Mouse (Mus musculus) brain, embryonic 14.5 days (tissue): Measurements from ENCODE around the gene Cox18.

Experiments
- CTCF ChIP-seq: fragments of 200-500 bp; IDR thresholded peaks from 2 replicates; pipeline ENCODE4 v1.5.1; 2012; ENCODE audit warnings: inconsistent platforms, mild to moderate bottlenecking, moderate library complexity, borderline replicate concordance; ENCODE audit not compliant: insufficient read depth, insufficient read length; ENCODE audit errors: extremely low read depth
- POLR2A ChIP-seq: fragments of 200-500 bp; IDR thresholded peaks from 2 replicates; pipeline ENCODE4 v1.6.1; 2012; ENCODE audit warnings: mild to moderate bottlenecking, inconsistent platforms, borderline replicate concordance; ENCODE audit not compliant: poor library complexity, insufficient read depth, insufficient read length, severe bottlenecking; ENCODE audit errors: extremely low read depth

- no peak for TF ChIP-seq POLR2A
- TF ChIP-seq CTCF, result no peak
These were observed 22.8 kb upstream of the Cox18 start for GRCm38 (mm10) chr5:90246567-90246966.
